Mouse (Mus musculus): ENCODE data around the gene Parn. TPM values are rescaled to one million over a fixed set of nuclear protein-coding genes. Genes with fewer than 3 reads are reported as not detected.

The Parn gene
- polyA plus RNA-seq, 1 experiment from 2014 or later = 13.8 TPM

DNA sequence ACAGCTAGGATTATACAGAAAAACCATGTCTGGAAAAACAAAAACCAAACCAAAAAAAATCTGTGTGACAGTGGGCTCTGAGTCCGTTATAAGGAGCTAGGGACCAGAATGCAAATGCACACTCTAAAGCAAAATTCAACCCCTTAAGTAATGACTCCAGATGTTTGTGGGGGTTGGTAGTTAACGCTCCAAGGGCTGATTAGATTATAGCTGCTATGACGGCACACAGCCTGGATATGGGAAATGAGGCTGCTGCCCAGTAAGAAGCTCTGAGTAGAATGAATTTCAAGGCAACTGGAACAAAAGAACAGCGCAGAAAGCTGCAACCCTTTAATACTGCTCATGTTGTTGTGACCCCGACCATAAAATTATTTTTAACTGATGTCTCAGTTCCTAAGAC lies 52.7 kb downstream of the Parn start:
- ATAC-seq = no peak
- Histone ChIP-seq H3K36me3 (replicated peaks; ENCODE audit: insufficient read depth, low read length) (peaks cover 4% of the 10 kb centered on the region; the same call in 1 of the 2 replicates), H3K9me3 (ENCODE audit: low read length) (no peaks in the 10 kb centered on the region), H3K4me1 (ENCODE audit: insufficient read depth) (0 out of 2 replicates have a peak, but pooled peaks cover 5% of the 10 kb centered on the region), H3K4me2 (ENCODE audit: low read depth, low read length) (no peak overlapping the region), H3K9ac (replicated peaks) (no peak overlapping the region), H3K4me3 (ENCODE audit: low read depth, low read length) (no peak overlapping the region), H3K27ac (ENCODE audit: low read depth) (no peak overlapping the region), H3K27me3 (ENCODE audit: insufficient read depth, low read length) (no peaks in the 10 kb centered on the region)
- no peak for DNase-seq
- 81% methylated on average over 5 of the region's 5 CpGs for WGBS (ENCODE audit: insufficient replicate concordance)
- TF ChIP-seq EP300 (IDR thresholded peaks at IDR 0.05; ENCODE audit: low read depth) (no peak), CTCF (IDR thresholded peaks at IDR 0.05; ENCODE audit: low read depth) (no peak)

DNA sequence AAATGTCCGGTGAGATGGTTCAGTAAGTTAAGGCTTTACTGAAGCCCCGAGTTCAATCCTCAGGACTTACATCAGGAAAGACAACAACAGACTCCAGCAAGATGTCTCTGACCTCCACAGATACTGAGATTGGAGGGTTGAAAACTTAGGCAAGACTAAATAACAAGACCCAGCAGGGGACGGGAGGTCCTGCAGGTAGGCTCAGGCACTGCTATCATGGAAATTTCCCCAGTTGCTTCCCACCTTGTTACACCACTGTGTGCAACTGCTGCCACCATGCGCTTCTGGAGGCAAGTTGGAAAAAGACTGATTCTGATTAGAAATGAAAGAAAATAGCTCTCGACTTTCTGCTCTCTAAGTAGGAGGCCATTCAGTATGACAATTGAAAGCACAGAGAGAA lies 55.4 kb downstream of the Parn start:
- 82% methylated on average over 5 of the region's 5 CpGs for WGBS (ENCODE audit: insufficient replicate concordance)
- DNase-seq (no peak), ATAC-seq (no peak)

DNA sequence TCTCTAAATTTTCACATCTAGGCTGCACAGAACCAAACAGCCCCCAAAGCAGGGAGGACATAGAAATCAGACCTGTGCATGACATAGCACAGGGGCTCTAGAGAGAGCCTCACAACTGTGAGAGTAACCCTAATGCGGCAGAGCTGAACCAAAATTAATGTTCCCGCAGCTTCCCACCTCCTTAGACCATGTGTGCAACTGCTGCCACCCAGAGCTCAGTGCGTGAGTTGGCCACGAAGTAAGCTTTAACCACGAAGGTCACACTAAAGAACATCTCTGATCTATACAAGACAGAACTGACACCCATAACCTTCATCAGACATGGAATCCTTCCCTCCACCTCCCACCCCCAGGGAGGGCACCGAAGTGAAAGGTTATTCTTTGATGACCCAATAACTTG lies 55.9 kb downstream of the Parn start:
- ATAC-seq (no peak), DNase-seq (no peak)
- 72% methylated on average over 6 of the region's 6 CpGs for WGBS (ENCODE audit: insufficient replicate concordance)
- Histone ChIP-seq H3K27ac (ENCODE audit: low read depth) (no peak overlapping the region), H3K36me3 (replicated peaks; ENCODE audit: insufficient read depth, low read length) (no peaks in the 10 kb centered on the region; the same call in 1 of the 2 replicates), H3K4me1 (ENCODE audit: insufficient read depth) (0 out of 2 replicates have a peak, but pooled peaks cover 5% of the 10 kb centered on the region), H3K4me3 (ENCODE audit: low read depth, low read length) (no peak overlapping the region), H3K9me3 (ENCODE audit: low read length) (no peaks in the 10 kb centered on the region), H3K9ac (replicated peaks) (no peak overlapping the region), H3K4me2 (ENCODE audit: low read depth, low read length) (no peak overlapping the region), H3K27me3 (ENCODE audit: insufficient read depth, low read length) (no peaks in the 10 kb centered on the region)
- TF ChIP-seq CTCF (IDR thresholded peaks at IDR 0.05; ENCODE audit: low read depth) (peak; percentile 23; the same call in 1 of the 2 replicates), EP300 (IDR thresholded peaks at IDR 0.05; ENCODE audit: low read depth) (no peak)

More for the DNA sequence above, 55.4 kb downstream of the Parn start:
- Histone ChIP-seq H3K9ac (replicated peaks) (no peak overlapping the region), H3K4me3 (ENCODE audit: low read depth, low read length) (no peak overlapping the region), H3K4me1 (ENCODE audit: insufficient read depth) (0 out of 2 replicates have a peak, but pooled peaks cover 5% of the 10 kb centered on the region), H3K27ac (ENCODE audit: low read depth) (no peak overlapping the region), H3K36me3 (replicated peaks; ENCODE audit: insufficient read depth, low read length) (no peaks in the 10 kb centered on the region; the same call in 1 of the 2 replicates), H3K27me3 (ENCODE audit: insufficient read depth, low read length) (no peaks in the 10 kb centered on the region), H3K4me2 (ENCODE audit: low read depth, low read length) (no peak overlapping the region), H3K9me3 (ENCODE audit: low read length) (no peaks in the 10 kb centered on the region)
- TF ChIP-seq EP300 (IDR thresholded peaks at IDR 0.05; ENCODE audit: low read depth) (no peak), CTCF (IDR thresholded peaks at IDR 0.05; ENCODE audit: low read depth) (no peak)

GRCm38 (mm10) chr16:13611399-13611798 lies 56.6 kb downstream of the Parn start:
- TF ChIP-seq CTCF (IDR thresholded peaks at IDR 0.05; ENCODE audit: low read depth) = no peak
- no peak for TF ChIP-seq EP300 (IDR thresholded peaks at IDR 0.05; ENCODE audit: low read depth)
- Histone ChIP-seq H3K4me1 (ENCODE audit: insufficient read depth) (0 out of 2 replicates have a peak, but pooled peaks cover 5% of the 10 kb centered on the region), H3K4me2 (ENCODE audit: low read depth, low read length) (no peak overlapping the region), H3K27me3 (ENCODE audit: insufficient read depth, low read length) (no peaks in the 10 kb centered on the region), H3K9ac (replicated peaks) (no peak overlapping the region), H3K9me3 (ENCODE audit: low read length) (no peaks in the 10 kb centered on the region), H3K36me3 (replicated peaks; ENCODE audit: insufficient read depth, low read length) (peaks cover 3% of the 10 kb centered on the region; the same call in 1 of the 2 replicates), H3K27ac (ENCODE audit: low read depth) (peak overlapping the region; percentile 1; the same call in 1 of the 2 replicates), H3K4me3 (ENCODE audit: low read depth, low read length) (no peak overlapping the region)
- DNase-seq (no peak), ATAC-seq (peak; percentile 36; the same call in 1 of the 2 replicates)

DNA sequence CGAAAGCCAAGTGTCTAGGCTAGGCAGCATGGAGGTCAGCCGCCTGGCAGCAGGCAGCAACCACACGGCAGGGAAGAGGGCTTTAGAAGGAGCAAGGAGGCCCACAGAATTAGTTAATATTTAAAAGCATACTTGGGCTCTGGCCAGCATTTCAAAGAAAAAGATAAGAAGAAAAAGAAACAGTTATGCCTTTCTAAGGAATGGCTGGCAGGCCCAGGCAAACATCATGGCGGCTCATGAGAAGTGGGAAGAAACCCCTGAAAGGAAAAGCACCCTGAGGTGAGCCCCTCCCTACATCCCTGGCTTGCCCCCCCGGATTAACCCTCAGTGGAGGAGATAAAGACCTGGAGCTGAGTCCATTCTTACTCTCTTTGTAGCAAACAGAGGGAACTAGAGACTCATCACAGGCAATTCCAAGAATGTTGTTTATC lies 57.0 kb downstream of the Parn start:
- H3K27ac ChIP-seq (ENCODE audit: low read depth) = peak overlapping the region; percentile 1; the same call in 1 of the 2 replicates
- no peak overlapping the region for H3K9ac ChIP-seq (replicated peaks)
- H3K9me3 ChIP-seq (ENCODE audit: low read length) = no peaks in the 10 kb centered on the region
- H3K4me2 ChIP-seq (ENCODE audit: low read depth, low read length) = no peak overlapping the region
- ATAC-seq (no peak), DNase-seq (no peak)
- 56% methylated on average over 5 of the region's 5 CpGs for WGBS (ENCODE audit: insufficient replicate concordance)
- TF ChIP-seq CTCF (IDR thresholded peaks at IDR 0.05; ENCODE audit: low read depth) = no peak
- TF ChIP-seq EP300 (IDR thresholded peaks at IDR 0.05; ENCODE audit: low read depth) = no peak
- 0 out of 2 replicates have a peak, but pooled peaks cover 5% of the 10 kb centered on the region for H3K4me1 ChIP-seq (ENCODE audit: insufficient read depth)
- H3K27me3 ChIP-seq (ENCODE audit: insufficient read depth, low read length) = no peaks in the 10 kb centered on the region
- H3K4me3 ChIP-seq (ENCODE audit: low read depth, low read length) = no peak overlapping the region
- peaks cover 7% of the 10 kb centered on the region for H3K36me3 ChIP-seq (replicated peaks; ENCODE audit: insufficient read depth, low read length)

- TF ChIP-seq CTCF (IDR thresholded peaks at IDR 0.05; ENCODE audit: low read depth) = no peak
- no peak for TF ChIP-seq EP300 (IDR thresholded peaks at IDR 0.05; ENCODE audit: low read depth)
- 0 out of 2 replicates have a peak, but pooled peaks cover 5% of the 10 kb centered on the region for H3K4me1 ChIP-seq (ENCODE audit: insufficient read depth)
- no peak overlapping the region for H3K4me2 ChIP-seq (ENCODE audit: low read depth, low read length)
- ATAC-seq = no peak
- H3K27ac ChIP-seq (ENCODE audit: low read depth) = no peak overlapping the region
- no peaks in the 10 kb centered on the region for H3K9me3 ChIP-seq (ENCODE audit: low read length)
- WGBS (ENCODE audit: insufficient replicate concordance) = 72% methylated on average over 1 of the region's 1 CpGs
- no peak overlapping the region for H3K4me3 ChIP-seq (ENCODE audit: low read depth, low read length)
- H3K27me3 ChIP-seq (ENCODE audit: insufficient read depth, low read length) = no peaks in the 10 kb centered on the region
- no peak overlapping the region for H3K9ac ChIP-seq (replicated peaks)
- H3K36me3 ChIP-seq (replicated peaks; ENCODE audit: insufficient read depth, low read length) = peaks cover 15% of the 10 kb centered on the region
- DNase-seq = no peak
Measured at GRCm38 (mm10) chr16:13608705-13609085, 59.3 kb downstream of the Parn start.
